Mouse (Mus musculus) small intestine, adult 2 months (tissue): ENCODE results near the gene Aldh6a1.

Experiments
- CTCF ChIP-seq: fragments of 200-500 bp; IDR thresholded peaks from 2 replicates; pipeline ENCODE4 v1.5.1; 2012; ENCODE audit warnings: low read depth, mild to moderate bottlenecking, control low read depth, inconsistent platforms, low read length, moderate library complexity, mixed read lengths; ENCODE audit not compliant: insufficient replicate concordance, insufficient read length; ENCODE audit errors: extremely low read depth
- POLR2A ChIP-seq: fragments of 200-500 bp; IDR thresholded peaks from 2 replicates; pipeline ENCODE4 v1.6.1; 2012; ENCODE audit warnings: low read depth, mild to moderate bottlenecking, control low read depth, inconsistent platforms, low read length, moderate library complexity

- TF ChIP-seq POLR2A (no peak), CTCF (no peak)
Measured at GRCm38 (mm10) chr12:84404541-84404940, 46.3 kb downstream of the Aldh6a1 start.
